Mouse (Mus musculus): Measurements from ENCODE around the gene Cfap77. TPM values are rescaled to one million over a fixed set of nuclear protein-coding genes. Genes with fewer than 3 reads are reported as not detected.
"Not testable (repeated sequence)": the region's sequence is repeated elsewhere in the genome, so short reads cannot be mapped to it uniquely, and the experiment has no call there.

Cfap77 gene
- 0.14 and 0.36 TPM in 2 replicates for polyA plus RNA-seq (2015; fragmentation: Nextera tagmentation; extraction: Ambion mirVana)

DNA sequence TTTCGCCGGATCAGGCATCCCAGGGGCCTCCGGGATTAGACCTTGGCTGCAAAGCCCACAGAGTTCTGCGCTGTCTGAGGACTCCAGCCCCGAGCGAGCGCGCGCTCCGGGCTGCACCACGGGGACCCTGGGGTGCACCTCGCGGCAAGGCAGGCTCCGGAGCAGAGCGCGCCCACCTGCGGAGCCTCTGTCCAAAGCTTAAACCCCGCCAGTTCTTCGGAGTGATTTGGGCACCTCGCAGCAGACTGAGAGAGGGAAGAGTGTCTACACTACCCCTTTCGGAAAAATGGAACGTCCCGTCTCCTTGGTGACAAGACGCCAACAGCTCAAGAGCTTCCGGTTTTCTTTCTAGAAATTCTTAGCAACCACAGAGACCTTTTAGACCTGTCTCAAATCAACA is at the start of gene Cfap77:
Cfap77 (minus strand) TSS at position 76 of the 400 bp plus-strand sequence.
- Histone ChIP-seq H3K27ac (no peak within 1 kb of the TSS), H3K4me1 (replicated peaks; ENCODE audit: insufficient read depth, low read length) (0 out of 2 replicates have a peak, but pooled peaks cover 5% of the 10 kb centered on the region), H3K4me3 (replicated peaks; ENCODE audit: low read depth, low read length) (peak within 1 kb of the TSS; percentile 56), H3K9ac (ENCODE audit: low read depth, low read length) (peak within 1 kb of the TSS; percentile 66), H3K4me2 (ENCODE audit: low read length) (peak within 1 kb of the TSS; percentile 94), H3K27me3 (ENCODE audit: insufficient read depth, low read length) (no peaks in the 10 kb centered on the region; the same call in 1 of the 2 replicates), H3K36me3 (ENCODE audit: insufficient read depth, low read length) (no peaks in the 10 kb centered on the region), H3K9me3 (replicated peaks; ENCODE audit: low read length) (no peaks in the 10 kb centered on the region)
- no peak for TF ChIP-seq CTCF (IDR thresholded peaks at IDR 0.05; ENCODE audit: low read depth)
- ATAC-seq (replicated peaks; ENCODE audit: low FRiP score, low read depth) (peak; percentile 44; the same call in 1 of the 2 replicates), DNase-seq (ENCODE audit: low spot score) (peak; percentile 82)
- WGBS = under 1% methylated on average over 25 of the region's 25 CpGs

DNA sequence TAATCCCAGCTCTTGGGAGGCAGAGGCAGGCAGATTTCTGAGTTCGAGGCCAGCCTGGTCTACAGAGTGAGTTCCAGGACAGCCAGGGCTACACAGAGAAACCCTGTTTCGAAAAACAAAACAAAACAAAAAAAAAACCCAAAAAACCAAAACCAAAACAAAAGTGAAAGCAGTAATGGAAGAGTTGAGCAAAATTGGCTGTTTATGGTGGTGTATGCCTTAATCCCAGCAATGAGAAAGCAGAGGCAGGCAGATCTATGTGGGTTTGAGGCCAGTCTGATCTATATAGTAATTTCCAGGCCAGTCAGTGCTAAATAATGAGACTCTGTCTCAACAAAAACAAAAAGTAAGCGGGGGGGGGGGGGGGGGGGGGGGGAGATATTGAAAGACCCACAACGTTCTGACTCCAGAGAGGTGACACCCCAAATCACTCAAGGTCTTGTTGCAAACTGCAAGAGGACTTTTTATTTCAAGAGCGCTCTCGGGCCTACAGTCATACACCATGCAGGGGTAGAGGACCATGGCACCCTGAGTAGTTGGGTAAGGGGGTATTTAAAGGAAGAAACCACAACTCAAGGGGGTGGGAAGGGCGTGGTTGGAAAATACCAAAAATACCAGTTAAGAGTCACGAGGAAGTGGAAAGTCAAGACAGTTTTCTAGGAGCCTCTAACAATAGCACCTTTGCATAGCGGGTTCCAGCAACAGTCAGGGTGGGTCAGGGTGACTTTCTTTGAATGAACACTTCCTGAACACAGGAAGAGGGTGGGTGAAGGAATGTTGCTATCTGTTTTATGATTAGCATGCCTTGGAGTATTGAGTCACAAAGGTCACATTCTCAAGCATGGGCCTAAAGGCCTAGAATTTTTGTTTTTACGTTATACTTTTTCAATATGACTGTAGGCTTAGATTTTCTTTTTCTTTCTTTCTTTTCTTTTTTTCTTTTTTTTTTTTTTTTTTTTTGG is 47.8 kb upstream of the Cfap77 start:
- WGBS = 83% methylated on average over 9 of the region's 10 CpGs
- H3K27ac ChIP-seq; H3K27me3 ChIP-seq (ENCODE audit: insufficient read depth, low read length); DNase-seq (ENCODE audit: low spot score); H3K4me1 ChIP-seq (replicated peaks; ENCODE audit: insufficient read depth, low read length); ATAC-seq (replicated peaks; ENCODE audit: low FRiP score, low read depth); H3K9me3 ChIP-seq (replicated peaks; ENCODE audit: low read length); H3K4me3 ChIP-seq (replicated peaks; ENCODE audit: low read depth, low read length); H3K36me3 ChIP-seq (ENCODE audit: insufficient read depth, low read length); H3K4me2 ChIP-seq (ENCODE audit: low read length); H3K9ac ChIP-seq (ENCODE audit: low read depth, low read length): not testable (repeated sequence)

DNA sequence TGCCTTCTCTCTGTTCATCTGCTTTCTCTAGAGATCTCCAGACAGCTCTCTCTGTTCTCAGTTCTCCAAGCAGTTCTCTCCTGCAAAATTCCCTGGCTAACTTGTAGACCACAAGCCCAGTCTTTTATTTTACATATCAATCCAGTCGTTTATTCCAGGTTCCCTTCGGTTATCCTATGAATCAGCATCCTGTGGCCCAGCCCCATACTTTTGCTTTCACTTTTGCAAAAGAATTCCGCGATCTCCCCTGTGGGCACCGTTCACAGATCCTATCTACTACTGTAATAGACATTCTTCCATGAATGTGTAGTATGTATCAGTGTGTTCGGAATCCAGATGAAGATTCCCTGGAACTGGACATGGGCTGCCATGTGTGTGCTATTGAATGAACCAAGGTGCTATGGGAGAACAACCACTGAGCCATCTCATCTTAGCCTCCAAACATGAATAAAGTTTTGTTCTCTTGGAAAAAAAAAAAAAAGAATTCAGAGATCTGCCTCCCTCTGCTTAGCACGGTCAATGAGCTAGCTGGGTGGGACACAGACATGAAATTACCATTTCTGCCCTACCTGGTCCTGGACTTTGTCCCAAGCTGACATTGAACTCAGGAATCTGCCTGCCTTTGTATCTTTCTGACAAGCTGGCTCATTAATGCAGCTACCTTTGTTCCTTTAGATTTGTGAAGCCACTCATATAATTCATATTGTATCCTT is 46.1 kb upstream of the Cfap77 start:
- TF ChIP-seq CTCF (IDR thresholded peaks at IDR 0.05; ENCODE audit: low read depth) = no peak
- H3K4me2 ChIP-seq (ENCODE audit: low read length) = peak overlapping the region; percentile 38; the same call in 1 of the 2 replicates
- no peaks in the 10 kb centered on the region for H3K9me3 ChIP-seq (replicated peaks; ENCODE audit: low read length)
- H3K4me1 ChIP-seq (replicated peaks; ENCODE audit: insufficient read depth, low read length) = no peaks in the 10 kb centered on the region
- H3K27me3 ChIP-seq (ENCODE audit: insufficient read depth, low read length) = no peaks in the 10 kb centered on the region
- no peak overlapping the region for H3K9ac ChIP-seq (ENCODE audit: low read depth, low read length)
- no peak for ATAC-seq (replicated peaks; ENCODE audit: low FRiP score, low read depth)
- no peaks in the 10 kb centered on the region for H3K36me3 ChIP-seq (ENCODE audit: insufficient read depth, low read length)
- no peak for DNase-seq (ENCODE audit: low spot score)
- WGBS = 64% methylated on average over 7 of the region's 7 CpGs
- no peak overlapping the region for H3K27ac ChIP-seq
- H3K4me3 ChIP-seq (replicated peaks; ENCODE audit: low read depth, low read length) = no peak overlapping the region

DNA sequence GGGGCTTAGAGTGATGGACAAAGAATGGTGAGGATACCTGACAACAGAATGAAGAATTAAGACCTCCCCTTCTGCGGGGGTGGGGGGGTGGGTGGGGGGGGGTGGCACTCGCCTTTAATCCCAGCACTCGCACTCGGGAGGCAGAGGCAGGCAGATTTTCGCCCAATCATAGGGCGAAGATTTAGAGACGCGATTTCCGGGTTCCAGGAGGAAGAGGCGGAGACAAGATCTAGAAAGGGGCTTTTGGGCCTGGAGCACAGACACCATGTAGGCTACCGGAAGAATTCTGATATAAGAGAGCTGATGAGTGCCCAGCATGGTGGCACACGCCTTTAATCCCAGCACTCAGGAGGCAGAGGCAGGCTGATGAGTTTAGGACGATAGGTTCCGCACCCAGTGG is 44.8 kb upstream of the Cfap77 start:
- 88% methylated on average over 14 of the region's 14 CpGs for WGBS
- no peak for ATAC-seq (replicated peaks; ENCODE audit: low FRiP score, low read depth)
- H3K4me3 ChIP-seq (replicated peaks; ENCODE audit: low read depth, low read length) = no peak overlapping the region

DNA sequence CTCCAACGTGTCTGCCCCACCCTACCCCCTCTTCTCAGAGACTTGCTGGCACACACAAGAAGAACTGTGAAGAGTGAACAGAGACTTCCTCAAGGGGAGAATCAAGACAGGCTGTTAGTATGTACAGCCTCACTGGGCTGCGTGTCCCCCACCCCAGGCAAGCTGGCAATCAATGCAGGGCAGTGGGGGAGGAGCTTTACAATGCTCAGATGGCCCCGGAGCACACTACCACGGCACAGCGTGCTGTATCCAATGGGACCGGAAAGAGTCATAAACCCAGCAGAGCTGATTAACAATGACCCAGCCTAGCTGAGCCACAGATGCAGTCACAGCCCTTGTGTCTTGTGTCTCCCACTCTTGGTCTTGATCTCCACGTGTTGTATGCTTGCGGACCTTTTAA is 43.9 kb upstream of the Cfap77 start:
- TF ChIP-seq CTCF (IDR thresholded peaks at IDR 0.05; ENCODE audit: low read depth) = no peak
- H3K27me3 ChIP-seq (ENCODE audit: insufficient read depth, low read length) = no peaks in the 10 kb centered on the region
- no peak for ATAC-seq (replicated peaks; ENCODE audit: low FRiP score, low read depth)
- no peak overlapping the region for H3K9ac ChIP-seq (ENCODE audit: low read depth, low read length)
- no peaks in the 10 kb centered on the region for H3K9me3 ChIP-seq (replicated peaks; ENCODE audit: low read length)
- H3K36me3 ChIP-seq (ENCODE audit: insufficient read depth, low read length) = no peaks in the 10 kb centered on the region
- no peak overlapping the region for H3K27ac ChIP-seq
- WGBS = 38% methylated on average over 8 of the region's 8 CpGs
- no peaks in the 10 kb centered on the region for H3K4me1 ChIP-seq (replicated peaks; ENCODE audit: insufficient read depth, low read length)
- H3K4me3 ChIP-seq (replicated peaks; ENCODE audit: low read depth, low read length) = no peak overlapping the region
- H3K4me2 ChIP-seq (ENCODE audit: low read length) = no peak overlapping the region
- DNase-seq (ENCODE audit: low spot score) = no peak

More for the DNA sequence above, 44.8 kb upstream of the Cfap77 start:
- no peaks in the 10 kb centered on the region for H3K27me3 ChIP-seq (ENCODE audit: insufficient read depth, low read length)
- no peak overlapping the region for H3K4me2 ChIP-seq (ENCODE audit: low read length)
- H3K4me1 ChIP-seq (replicated peaks; ENCODE audit: insufficient read depth, low read length) = no peaks in the 10 kb centered on the region
- H3K9ac ChIP-seq (ENCODE audit: low read depth, low read length) = no peak overlapping the region
- H3K27ac ChIP-seq = no peak overlapping the region
- H3K36me3 ChIP-seq (ENCODE audit: insufficient read depth, low read length) = no peaks in the 10 kb centered on the region
- H3K9me3 ChIP-seq (replicated peaks; ENCODE audit: low read length) = no peaks in the 10 kb centered on the region
- TF ChIP-seq CTCF (IDR thresholded peaks at IDR 0.05; ENCODE audit: low read depth) = no peak
- DNase-seq (ENCODE audit: low spot score) = no peak

DNA sequence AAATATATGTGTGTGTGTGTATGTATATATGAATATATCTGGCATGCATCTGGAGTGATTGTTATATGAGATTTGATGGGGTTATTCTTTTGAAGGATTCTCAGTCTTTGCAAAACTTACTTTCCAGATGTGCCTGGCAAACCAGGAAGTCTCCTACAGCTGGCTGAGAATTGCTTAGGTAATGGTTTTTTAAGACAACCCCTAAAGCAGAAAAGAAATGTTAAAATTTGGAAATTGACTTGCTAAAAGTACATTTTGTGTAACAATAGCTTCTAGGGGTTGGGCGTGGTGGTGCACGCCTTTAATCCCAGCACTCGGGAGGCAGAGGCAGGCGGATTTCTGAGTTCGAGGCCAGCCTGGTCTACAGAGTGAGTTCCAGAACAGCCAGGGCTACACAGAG is 43.1 kb upstream of the Cfap77 start:
- not testable (repeated sequence) for H3K4me3 ChIP-seq (replicated peaks; ENCODE audit: low read depth, low read length); H3K4me1 ChIP-seq (replicated peaks; ENCODE audit: insufficient read depth, low read length); H3K9me3 ChIP-seq (replicated peaks; ENCODE audit: low read length); H3K27ac ChIP-seq; H3K9ac ChIP-seq (ENCODE audit: low read depth, low read length); H3K27me3 ChIP-seq (ENCODE audit: insufficient read depth, low read length); H3K36me3 ChIP-seq (ENCODE audit: insufficient read depth, low read length); H3K4me2 ChIP-seq (ENCODE audit: low read length); DNase-seq (ENCODE audit: low spot score); ATAC-seq (replicated peaks; ENCODE audit: low FRiP score, low read depth)
- 99% methylated on average over 4 of the region's 5 CpGs for WGBS

All from kidney, postnatal 0 days (tissue).